Mouse (Mus musculus) forebrain, embryonic 14.5 days (tissue): ENCODE measurements at regions not wholly inside any gene's neighbourhood (a gene's known extent, or its start where the extent isn't known, plus 50 kb on each side); places are given as distances from the start of the nearest gene placed in this dataset.
"Not testable (repeated sequence)": the region's sequence is repeated elsewhere in the genome, so short reads cannot be mapped to it uniquely, and the experiment has no call there.

Experiments
- ATAC-seq: fragments of 200-750 bp; cut with Nextera tagmentation; 2 replicates; pipeline ENCODE4 v1.8.0; 2017; ENCODE audit warnings: mild to moderate bottlenecking, moderate library complexity
- DNase-seq: peaks from one replicate; pipeline ENCODE4 v3.0.0-alpha.2; 2015; ENCODE audit warnings: low spot score
- H3K27ac ChIP-seq: fragments of 300-500 bp; sonication (generic); 2 replicates; pipeline ENCODE4 v1.5.1; 2014; ENCODE audit warnings: low read depth, mild to moderate bottlenecking, control low read depth, low read length, moderate library complexity
- H3K27me3 ChIP-seq: fragments of 300-500 bp; sonication (generic); replicated peaks from 2 replicates; pipeline ENCODE4 v1.6.1; 2014; ENCODE audit warnings: low read length, control low read depth, mixed read lengths; ENCODE audit not compliant: control insufficient read depth, insufficient read depth
- H3K36me3 ChIP-seq: fragments of 300-500 bp; sonication (generic); 2 replicates; pipeline ENCODE4 v1.6.1; 2014; ENCODE audit warnings: low read length, control low read depth; ENCODE audit not compliant: control insufficient read depth, insufficient read depth
- H3K4me1 ChIP-seq: fragments of 300-500 bp; sonication (generic); 2 replicates; pipeline ENCODE4 v1.6.1; 2014; ENCODE audit warnings: antibody characterized with exemption, low read length, control low read depth; ENCODE audit not compliant: control insufficient read depth, insufficient read depth
- H3K4me2 ChIP-seq: fragments of 300-500 bp; sonication (generic); 2 replicates; pipeline ENCODE4 v1.6.1; 2014; ENCODE audit warnings: mild to moderate bottlenecking, control low read depth, low read length
- H3K4me3 ChIP-seq: fragments of 300-500 bp; sonication (generic); 2 replicates; pipeline ENCODE4 v1.5.1; 2014; ENCODE audit warnings: low read depth, low read length, control low read depth
- H3K9ac ChIP-seq: fragments of 300-500 bp; sonication (generic); 2 replicates; pipeline ENCODE4 v1.6.1; 2014; ENCODE audit warnings: mild to moderate bottlenecking, low read length, control low read depth, moderate library complexity
- H3K9me3 ChIP-seq: fragments of 300-500 bp; sonication (generic); replicated peaks from 2 replicates; pipeline ENCODE4 v1.6.1; 2016; ENCODE audit warnings: low read length, control low read depth, mixed read lengths; ENCODE audit not compliant: control insufficient read depth
- WGBS: fragments of 180-500 bp; shearing (Covaris S2); extraction: QIAGEN DNeasy Blood & Tissue Kit; methylation state at CpG from one replicate; pipeline ENCODE4 v1.1.7; 2014; 5-methylcytosine and 5-hydroxymethylcytosine counted together

DNA sequence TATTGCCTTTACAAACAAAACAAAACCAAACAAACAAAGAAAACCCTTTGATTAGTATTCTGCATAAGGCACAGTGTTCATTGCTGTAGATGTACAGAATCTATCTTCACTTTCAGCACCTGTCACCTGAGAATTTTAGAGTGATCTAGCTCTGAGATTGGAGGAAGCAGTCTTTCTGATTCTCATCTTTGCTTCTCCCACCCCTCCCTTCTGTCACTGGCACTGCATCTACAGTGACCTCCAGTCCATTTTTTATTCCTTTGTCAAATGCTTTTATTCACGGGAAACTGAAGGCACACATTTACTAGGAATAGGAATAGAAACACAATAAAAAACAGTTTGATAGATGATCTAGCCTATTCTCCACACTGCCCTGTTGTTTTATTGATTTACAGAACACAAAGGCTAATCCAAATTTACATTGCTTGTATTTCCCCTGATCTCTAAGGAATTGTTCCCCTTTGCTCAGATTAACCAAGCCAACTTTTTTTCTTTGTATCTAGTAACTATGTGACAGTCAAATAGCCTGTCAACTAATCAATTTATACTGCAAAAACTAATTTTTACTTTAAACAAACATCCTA lies 488.2 kb upstream of the Stxbp6 start:
- H3K27me3 ChIP-seq = no peaks in the 10 kb centered on the region
- H3K4me1 ChIP-seq = peaks cover 16% of the 10 kb centered on the region
- no peaks in the 10 kb centered on the region for H3K9me3 ChIP-seq
- no peak overlapping the region for H3K27ac ChIP-seq
- no peaks in the 10 kb centered on the region for H3K36me3 ChIP-seq
- WGBS = 41% methylated on average over 1 of the region's 1 CpGs
- no peak overlapping the region for H3K4me3 ChIP-seq
- peak; percentile 19 for DNase-seq
- peak; percentile 37; the same call in 1 of the 2 replicates for ATAC-seq
- H3K4me2 ChIP-seq = no peak overlapping the region
- no peak overlapping the region for H3K9ac ChIP-seq

DNA sequence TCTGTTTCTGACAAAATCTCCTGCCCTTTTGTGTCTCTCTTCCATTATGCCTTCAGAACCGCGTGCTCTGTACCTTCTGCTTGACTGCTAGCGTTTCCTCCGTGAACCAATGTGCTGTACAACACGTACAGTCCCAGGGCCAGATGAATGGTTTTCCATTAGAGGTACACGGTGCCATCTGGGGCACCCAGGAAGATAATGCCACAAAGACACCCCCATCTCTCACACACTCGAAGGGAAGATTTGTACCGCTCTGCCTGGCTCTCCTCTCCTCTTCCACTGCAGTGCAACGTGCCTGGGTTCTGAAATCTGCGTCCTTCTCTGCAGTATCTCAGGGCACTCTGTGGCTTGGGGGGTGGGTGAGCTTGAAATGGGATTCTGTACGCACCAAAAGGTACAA lies 487.4 kb upstream of the Stxbp6 start:
- ATAC-seq (peak; percentile 70), DNase-seq (peak; percentile 34)
- H3K4me3 ChIP-seq = no peak overlapping the region
- H3K27me3 ChIP-seq = no peaks in the 10 kb centered on the region
- H3K4me2 ChIP-seq = peak overlapping the region; percentile 24; the same call in 1 of the 2 replicates
- WGBS = 22% methylated on average over 11 of the region's 11 CpGs
- H3K4me1 ChIP-seq = peaks cover 16% of the 10 kb centered on the region
- H3K9ac ChIP-seq = no peak overlapping the region; the same call in 1 of the 2 replicates
- no peaks in the 10 kb centered on the region for H3K36me3 ChIP-seq
- H3K9me3 ChIP-seq = no peaks in the 10 kb centered on the region
- 0 out of 2 replicates have a peak overlapping the region, but pooled peaks have one; percentile 21 for H3K27ac ChIP-seq

DNA sequence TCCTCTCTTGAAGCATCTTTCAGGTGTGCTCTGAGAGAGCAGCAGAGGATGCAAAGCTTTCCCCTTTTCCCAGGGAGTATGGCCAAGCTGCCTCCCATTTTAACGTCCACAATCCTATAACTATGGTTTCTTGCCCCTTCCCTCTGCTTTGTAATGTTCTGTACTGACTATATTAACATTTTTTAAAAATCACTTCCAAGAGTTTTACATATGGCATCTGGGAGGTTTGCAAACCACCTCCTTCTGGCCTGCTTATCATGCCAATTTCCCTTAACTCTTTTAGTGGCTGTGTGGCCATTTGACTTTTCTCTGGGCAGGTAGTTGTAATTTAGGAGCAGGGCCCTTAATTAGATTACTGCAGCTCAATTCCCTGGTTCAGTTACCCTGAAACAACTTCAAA lies 486.9 kb upstream of the Stxbp6 start:
- 47% methylated on average over 1 of the region's 1 CpGs for WGBS
- H3K9ac ChIP-seq = no peak overlapping the region
- no peak overlapping the region for H3K4me3 ChIP-seq
- no peaks in the 10 kb centered on the region for H3K36me3 ChIP-seq
- H3K27ac ChIP-seq = no peak overlapping the region
- ATAC-seq (peak; percentile 19; the same call in 1 of the 2 replicates), DNase-seq (peak; percentile 24)
- H3K27me3 ChIP-seq = no peaks in the 10 kb centered on the region
- H3K9me3 ChIP-seq = no peaks in the 10 kb centered on the region
- H3K4me1 ChIP-seq = peaks cover 16% of the 10 kb centered on the region
- H3K4me2 ChIP-seq = no peak overlapping the region

DNA sequence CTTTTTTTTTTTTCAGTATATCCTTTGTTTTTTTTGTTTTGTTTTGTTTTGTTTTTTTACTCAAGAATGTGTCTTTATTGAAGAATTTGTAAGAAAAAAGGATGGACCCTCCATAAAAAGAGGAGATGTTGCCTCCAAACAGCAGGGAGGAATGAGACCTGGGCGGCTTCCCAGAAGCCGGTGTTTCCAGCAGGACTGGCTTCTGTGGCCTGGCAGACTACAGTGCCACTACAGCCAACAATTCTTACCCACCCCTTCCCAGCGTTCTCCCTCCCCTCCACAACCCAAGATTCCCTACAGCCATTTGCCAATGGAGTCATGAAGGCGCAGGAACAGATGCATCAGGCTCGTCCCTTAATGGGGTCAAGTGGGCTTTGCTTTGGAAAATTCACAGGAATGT lies 475.4 kb upstream of the Stxbp6 start:
- WGBS = 84% methylated on average over 5 of the region's 5 CpGs
- not testable (repeated sequence) for H3K9ac ChIP-seq, H3K27ac ChIP-seq, DNase-seq, H3K9me3 ChIP-seq, H3K4me3 ChIP-seq, H3K36me3 ChIP-seq, H3K4me1 ChIP-seq, H3K4me2 ChIP-seq, ATAC-seq, H3K27me3 ChIP-seq

DNA sequence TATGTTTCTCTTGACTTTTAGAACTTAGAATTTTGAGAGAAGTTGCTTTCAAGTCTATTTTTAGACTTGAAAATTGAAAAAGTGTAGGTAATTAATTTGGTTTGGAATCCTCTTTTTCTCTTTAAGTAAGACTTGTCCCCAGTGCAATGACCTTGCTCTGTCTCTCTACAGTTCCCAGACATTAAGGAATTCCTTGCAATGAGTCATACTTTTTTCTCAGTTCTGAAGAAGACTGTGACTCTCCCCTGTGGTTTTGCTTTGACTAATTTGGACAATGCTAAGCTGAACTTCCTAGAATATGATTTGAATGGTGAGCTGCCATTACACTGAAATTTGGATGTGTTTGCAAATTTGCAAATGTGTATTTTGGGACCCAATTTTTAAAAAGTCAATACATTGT lies 445.0 kb upstream of the Stxbp6 start:
- no peak overlapping the region for H3K4me2 ChIP-seq
- no peak overlapping the region for H3K4me3 ChIP-seq
- no peak overlapping the region for H3K9ac ChIP-seq
- no peaks in the 10 kb centered on the region for H3K4me1 ChIP-seq
- H3K9me3 ChIP-seq = no peaks in the 10 kb centered on the region
- DNase-seq = no peak
- H3K36me3 ChIP-seq = no peaks in the 10 kb centered on the region
- no peak for ATAC-seq
- no peaks in the 10 kb centered on the region for H3K27me3 ChIP-seq
- no peak overlapping the region for H3K27ac ChIP-seq

DNA sequence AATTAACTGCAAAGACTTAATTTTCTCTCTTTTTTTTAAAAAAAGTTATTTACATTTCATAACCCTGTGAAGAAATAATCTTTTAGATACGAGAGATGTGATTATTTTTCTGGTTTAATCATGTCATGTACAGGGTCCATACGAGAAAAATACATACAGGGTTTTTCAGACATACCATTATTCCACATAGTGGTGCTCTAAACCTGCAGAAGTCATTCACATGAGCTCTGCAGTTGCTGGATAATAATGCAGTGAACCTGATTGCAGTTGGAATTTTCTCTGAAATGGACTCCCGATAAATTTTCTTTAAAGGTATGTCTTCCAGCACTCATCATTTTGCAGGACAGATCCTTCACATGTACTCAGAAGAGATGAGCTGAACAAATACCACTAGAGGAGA lies 439.9 kb upstream of the Stxbp6 start:
- whole genome bisulfite sequencing = 69% methylated on average over 3 of the region's 3 CpGs
- H3K4me1 ChIP-seq = no peaks in the 10 kb centered on the region
- no peak overlapping the region for H3K27ac ChIP-seq
- DNase-seq (peak; percentile 30), ATAC-seq (no peak)
- no peaks in the 10 kb centered on the region for H3K9me3 ChIP-seq
- no peaks in the 10 kb centered on the region for H3K27me3 ChIP-seq
- H3K9ac ChIP-seq = no peak overlapping the region
- no peak overlapping the region for H3K4me2 ChIP-seq
- H3K4me3 ChIP-seq = no peak overlapping the region
- no peaks in the 10 kb centered on the region for H3K36me3 ChIP-seq

DNA sequence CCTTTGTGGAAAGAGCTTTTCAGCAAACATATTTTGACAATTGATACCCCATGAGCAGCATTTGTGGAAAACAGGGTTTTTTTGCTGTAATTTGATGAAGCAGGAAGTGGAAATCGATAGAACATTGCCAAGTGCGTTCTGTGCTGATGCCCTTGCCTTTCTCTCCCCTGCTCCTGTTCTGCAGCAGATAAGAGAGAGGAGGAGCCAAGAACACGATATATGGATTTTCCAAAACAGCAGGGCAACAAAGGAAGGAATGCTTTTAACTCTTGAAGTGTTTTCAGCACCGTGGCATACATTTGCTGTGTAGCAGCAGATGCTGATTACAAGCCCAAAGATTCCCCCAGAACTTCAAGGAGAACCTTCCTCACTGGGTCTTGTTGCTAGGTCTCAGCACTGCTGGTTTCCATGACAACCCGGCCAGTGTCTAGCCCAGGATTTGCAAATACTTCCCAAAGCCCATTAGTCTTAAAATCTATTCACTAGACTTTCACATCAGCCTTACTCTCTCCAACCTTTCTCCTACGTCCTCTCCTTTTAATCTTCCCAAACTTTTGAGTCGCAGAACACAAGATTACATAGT lies 433.0 kb upstream of the Stxbp6 start:
- WGBS = 47% methylated on average over 7 of the region's 7 CpGs
- ATAC-seq (no peak), DNase-seq (peak; percentile 15)
- no peaks in the 10 kb centered on the region for H3K9me3 ChIP-seq
- no peak overlapping the region for H3K27ac ChIP-seq
- no peaks in the 10 kb centered on the region for H3K27me3 ChIP-seq
- H3K4me2 ChIP-seq = no peak overlapping the region
- H3K4me3 ChIP-seq = no peak overlapping the region
- no peaks in the 10 kb centered on the region for H3K36me3 ChIP-seq
- no peak overlapping the region for H3K9ac ChIP-seq
- H3K4me1 ChIP-seq = 0 out of 2 replicates have a peak, but pooled peaks cover 3% of the 10 kb centered on the region

DNA sequence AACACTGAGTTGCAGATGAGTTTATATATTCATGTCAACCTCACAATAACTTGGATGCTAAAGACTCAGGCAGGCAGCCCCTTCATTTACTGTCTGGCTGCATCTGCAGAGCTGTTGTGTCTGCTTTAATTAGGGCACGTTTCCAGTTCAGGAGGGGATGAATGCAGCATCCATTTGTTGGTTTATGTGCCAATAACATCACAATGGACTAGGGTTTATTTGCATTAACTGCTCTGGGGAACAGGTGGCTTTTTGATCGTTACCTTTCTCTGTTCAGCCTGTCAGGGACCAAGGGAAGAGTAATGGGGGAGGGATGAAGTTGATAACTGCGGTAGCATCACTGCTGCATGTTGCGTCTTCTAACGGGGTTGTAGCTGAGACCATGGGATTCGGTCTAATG lies 425.3 kb upstream of the Stxbp6 start:
- H3K27ac ChIP-seq = no peak overlapping the region
- no peaks in the 10 kb centered on the region for H3K36me3 ChIP-seq
- DNase-seq (peak; percentile 52), ATAC-seq (peak; percentile 54; the same call in 1 of the 2 replicates)
- no peak overlapping the region for H3K4me2 ChIP-seq
- H3K9me3 ChIP-seq = no peaks in the 10 kb centered on the region
- H3K27me3 ChIP-seq = no peaks in the 10 kb centered on the region
- peaks cover 4% of the 10 kb centered on the region; the same call in 1 of the 2 replicates for H3K4me1 ChIP-seq
- 31% methylated on average over 6 of the region's 6 CpGs for WGBS
- no peak overlapping the region for H3K4me3 ChIP-seq
- no peak overlapping the region for H3K9ac ChIP-seq

DNA sequence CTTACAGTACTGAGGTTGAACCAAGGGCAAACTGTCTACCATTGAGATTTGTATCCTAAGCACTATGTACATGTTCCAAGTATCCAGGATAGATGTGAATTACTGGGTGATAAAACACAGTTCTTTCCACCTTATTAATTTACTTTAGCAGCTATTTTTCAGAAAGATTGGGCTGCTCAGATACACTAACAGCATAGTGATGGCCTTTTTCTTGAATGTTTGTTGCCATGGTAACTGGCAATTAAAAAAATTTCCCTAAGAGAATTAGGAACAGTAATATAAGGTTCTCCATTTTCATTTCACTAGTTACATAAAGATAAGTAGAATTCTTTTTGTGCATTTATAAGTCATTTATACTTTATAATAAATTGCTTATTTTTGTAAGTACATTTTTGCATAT lies 423.7 kb upstream of the Stxbp6 start:
- Histone ChIP-seq H3K9me3 (no peaks in the 10 kb centered on the region), H3K36me3 (no peaks in the 10 kb centered on the region), H3K9ac (no peak overlapping the region), H3K27me3 (no peaks in the 10 kb centered on the region), H3K4me1 (peaks cover 4% of the 10 kb centered on the region; the same call in 1 of the 2 replicates), H3K27ac (no peak overlapping the region), H3K4me2 (no peak overlapping the region), H3K4me3 (no peak overlapping the region)
- peak; percentile 12; the same call in 1 of the 2 replicates for ATAC-seq
- peak; percentile 39 for DNase-seq
